Mouse (Mus musculus) frontal cortex, adult 2 months (tissue): ENCODE results near the gene Mia. TPM values are rescaled to one million over a fixed set of nuclear protein-coding genes. Genes with fewer than 3 reads are reported as not detected.
A peak's percentile ranks its signal among the peaks of the same experiment; 100 is the strongest.

Experiments used
- DNase-seq, 2 experiments: peaks; one replicate each; pipeline ENCODE4 v3.0.0; 2022; ENCODE audit warnings: low spot score in 1 of 2; ENCODE audit errors: extremely low spot score in 1 of 2
- polyA plus RNA-seq: library from polyadenylated mRNA; depleted of rRNA; stranded (reverse); fragments of >200 nt; gene quantifications from 2 replicates; pipeline ENCODE4 v1.2.3, GENCODE M21; 2012; rRNA removed

The Mia gene
- polyA plus RNA-seq, 1 experiment: 4.4 TPM

DNA sequence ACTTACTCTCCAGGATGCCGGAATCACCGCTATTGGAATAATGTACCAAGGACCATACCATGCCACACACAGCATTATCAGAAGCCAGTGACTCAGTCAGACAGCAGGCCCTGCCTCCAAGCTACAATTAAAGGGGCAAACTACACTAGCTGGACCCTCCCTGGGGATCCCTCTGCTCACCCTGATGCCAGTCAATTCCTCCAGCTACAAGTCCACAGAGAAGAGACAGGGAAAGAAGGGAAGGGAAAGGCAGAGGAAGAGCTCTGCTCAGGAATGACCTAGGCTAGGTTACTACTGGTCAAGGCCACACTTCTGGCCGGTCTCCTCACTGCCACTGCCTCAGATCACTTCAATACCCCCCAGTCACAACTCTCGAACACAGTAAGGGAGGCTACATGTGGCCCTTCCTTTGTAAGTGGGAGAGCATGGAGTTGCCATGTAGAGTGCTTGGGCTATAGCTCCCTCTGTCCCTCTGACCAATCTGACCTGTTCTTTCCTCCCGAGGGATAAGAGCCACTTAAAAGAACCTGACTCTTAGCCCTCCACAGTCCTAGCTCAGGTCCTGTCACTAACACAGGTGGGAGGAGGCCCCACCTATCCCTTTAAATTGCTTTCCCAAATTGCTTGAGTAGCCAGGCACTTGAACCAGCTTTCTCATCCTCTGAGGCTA lies 18.0 kb downstream of the Mia start:
- DNase-seq: no peak

DNA sequence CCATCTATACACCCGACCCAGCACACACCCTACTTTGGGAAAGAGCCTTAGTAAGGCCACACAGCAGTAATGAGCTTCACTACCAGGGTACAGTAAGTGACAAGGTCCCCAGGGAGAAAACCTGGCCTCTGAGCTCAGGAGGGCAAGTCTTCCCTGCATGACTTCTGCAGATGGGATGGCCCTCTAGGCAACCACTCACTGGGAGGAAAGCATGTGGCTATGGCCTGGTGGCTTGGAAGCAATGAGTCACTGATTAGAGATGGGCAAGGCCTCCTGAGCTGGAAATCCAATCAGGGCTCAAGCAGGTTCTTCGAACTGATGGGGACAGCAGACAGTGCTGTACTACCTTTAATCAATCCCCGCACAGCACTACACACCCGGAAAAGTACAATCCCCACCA lies 19.2 kb downstream of the Mia start:
- DNase-seq: no peak

DNA sequence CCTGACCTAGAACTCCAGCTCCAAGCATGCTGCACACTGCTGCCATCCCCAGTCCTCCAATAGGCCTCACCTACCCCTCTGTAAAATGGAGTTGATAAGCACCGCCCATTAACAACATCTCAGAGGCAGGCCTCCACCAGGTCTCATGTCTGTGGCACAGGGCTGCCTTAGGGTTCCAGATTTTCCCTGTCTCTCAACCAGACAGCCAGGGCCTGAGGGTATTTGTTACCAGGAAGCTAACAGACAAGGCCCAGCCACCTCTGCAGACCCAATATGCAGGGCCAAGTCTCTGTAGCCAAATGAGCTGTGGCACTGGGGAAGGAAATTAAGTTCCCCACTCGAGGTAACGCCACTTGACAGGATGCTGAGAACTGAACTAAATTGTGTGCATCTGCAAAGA lies 20.0 kb downstream of the Mia start:
- DNase-seq: no peak

DNA sequence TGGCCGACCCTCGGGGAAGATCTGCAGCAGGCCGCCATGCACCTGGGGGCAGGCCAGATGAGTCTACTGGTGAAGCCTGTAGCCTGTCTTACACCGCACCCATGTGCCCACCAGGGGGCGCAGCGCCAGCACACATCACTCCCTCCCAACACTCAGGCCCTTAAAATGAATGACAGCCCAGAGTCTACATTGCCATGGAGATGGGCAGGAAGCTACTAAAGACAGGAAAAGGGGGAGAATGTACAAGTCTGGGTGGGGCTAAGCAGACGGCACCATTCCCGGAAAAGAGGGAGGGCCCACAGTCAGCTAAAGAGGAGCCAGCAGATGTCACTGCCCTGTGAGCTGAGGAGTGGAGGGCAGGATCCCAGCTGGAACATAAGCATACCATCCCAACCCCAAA lies 21.1 kb downstream of the Mia start:
- peak; percentile 85 to 92 for DNase-seq

DNA sequence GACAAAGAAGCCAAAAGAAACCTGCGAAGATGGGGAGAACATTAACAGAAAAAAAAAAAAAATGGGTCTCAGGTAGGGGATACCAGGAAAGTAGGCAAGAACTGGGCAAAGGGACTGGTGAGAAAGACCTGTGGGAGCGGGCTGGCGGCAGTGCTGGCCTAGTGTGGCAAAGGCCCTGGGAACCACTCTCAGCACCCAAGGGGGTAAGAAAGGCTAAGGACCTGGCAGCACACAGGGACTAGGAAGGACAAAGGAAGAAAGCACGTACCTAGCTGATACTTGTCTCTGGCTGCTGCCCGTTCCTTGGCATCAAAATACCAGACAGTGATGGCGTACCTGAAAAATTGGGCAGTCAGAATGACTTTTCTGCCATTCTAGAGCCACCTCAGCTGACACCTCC lies 21.7 kb downstream of the Mia start:
- no peak for DNase-seq

DNA sequence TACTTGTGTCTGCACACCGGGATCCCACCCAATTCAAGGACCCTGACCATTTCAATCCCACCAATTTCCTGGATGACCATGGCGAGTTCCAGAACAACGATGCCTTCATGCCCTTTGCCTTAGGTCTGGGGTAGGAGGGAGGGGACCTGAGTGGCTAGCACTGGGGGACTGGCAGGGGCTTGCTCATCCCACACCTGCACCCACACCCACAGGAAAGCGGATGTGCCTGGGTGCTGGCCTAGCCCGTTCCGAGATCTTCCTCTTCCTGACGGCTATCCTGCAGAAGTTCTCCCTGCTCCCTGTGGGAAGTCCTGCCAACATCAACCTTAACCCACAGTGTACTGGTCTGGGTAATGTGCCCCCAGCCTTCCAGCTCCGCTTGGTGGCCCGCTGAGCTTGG lies 22.8 kb downstream of the Mia start:
- DNase-seq: no peak

DNA sequence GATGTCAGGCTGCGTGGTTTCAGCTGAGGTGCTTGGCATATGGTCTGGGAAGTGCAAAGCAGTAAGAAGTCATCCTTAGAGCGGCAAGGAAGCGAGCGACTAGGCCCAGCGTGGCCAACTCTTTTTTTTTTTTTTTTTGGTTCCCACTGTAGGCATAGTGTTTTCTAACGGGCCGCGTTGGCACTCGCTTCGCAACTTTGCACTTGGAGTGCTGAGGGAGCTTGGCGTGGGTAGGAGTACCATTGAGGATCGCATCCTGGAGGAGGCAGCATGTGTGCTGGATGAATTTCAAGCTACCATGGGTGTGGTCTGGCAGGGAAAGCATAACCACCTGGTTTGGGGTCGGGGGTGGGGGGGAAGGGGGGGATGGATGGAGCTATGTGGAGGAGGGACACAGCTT lies 25.0 kb downstream of the Mia start:
- peak in 1 of 2 experiments; percentile 80 for DNase-seq

DNA sequence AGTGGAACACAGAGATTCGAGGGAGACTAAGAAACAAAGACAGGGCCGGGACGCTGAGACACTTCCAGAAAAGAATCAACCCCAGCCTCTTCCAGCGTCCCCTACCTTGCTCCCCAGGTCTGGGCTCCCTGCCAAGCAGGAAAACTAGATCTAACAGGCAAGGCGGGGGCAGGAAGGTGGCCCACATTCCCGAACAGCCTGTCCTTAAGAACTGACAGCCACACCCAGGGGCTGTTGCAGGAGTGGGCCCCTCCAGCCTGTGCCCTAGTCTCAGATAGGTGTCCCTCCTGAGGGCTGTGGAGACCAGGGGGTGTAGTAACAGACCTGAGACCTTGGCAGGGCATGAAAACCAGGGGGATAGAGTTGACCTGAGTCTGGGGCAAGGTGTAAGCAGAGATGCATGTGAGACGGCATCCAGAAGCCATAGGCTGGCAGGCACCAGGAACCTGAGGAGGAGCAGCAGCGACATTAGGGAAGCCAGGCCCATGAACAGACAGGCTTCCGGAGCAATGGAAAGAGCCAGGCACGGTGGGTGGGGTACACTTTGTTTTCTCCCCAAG lies 27.7 kb downstream of the Mia start, which contains the start of gene Cyp2t4:
Cyp2t4 (plus strand) TSS at position 510 of the 560 bp plus-strand sequence.
- no peak for DNase-seq

DNA sequence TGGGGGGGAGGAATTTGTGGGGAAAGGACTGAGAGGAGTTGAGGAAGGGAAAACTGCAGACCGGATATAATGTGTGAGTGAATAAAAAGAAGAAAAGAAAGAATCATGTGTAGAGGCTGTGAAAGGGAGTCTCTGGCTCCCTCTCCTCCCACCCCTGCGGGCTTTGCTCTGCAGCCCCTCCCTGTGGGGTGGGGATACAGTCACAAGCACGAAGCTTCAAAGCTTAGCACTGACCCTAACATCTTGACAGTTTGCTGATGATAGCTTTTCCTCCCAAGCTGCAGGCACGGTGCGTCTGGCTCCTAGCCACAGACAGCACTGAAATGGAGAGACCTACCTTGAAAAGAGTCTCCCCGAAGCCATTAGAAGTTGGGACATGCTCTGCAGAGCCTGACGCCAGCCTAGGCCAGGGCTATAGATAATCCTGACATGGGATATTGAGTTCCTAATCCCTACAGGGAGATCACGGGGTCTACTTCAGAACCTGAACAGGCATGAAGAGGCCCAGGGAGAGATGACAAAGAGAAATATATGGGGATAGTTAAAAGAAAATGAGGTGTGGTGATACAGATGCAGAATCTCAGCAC lies 44.5 kb downstream of the Mia start:
- DNase-seq: no peak

DNA sequence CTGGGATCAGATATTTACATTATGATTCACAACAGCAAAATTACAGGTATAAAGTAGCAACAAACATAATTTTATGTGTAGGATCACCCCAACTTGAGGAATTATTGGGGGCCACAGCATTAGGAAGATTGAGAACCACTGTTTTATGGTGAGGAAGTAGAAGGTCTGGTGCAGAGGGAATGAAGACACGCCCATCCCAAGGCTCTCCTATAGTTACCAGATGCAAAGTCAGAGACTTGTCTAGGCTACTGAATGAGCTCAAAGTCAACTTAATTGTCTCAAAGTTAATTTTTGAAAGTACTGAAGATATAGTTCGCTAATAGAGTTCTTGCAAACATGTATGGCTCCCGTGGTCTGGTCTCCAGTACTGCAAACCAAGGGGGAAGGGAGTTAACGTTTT lies 47.2 kb downstream of the Mia start:
- DNase-seq: no peak

DNA sequence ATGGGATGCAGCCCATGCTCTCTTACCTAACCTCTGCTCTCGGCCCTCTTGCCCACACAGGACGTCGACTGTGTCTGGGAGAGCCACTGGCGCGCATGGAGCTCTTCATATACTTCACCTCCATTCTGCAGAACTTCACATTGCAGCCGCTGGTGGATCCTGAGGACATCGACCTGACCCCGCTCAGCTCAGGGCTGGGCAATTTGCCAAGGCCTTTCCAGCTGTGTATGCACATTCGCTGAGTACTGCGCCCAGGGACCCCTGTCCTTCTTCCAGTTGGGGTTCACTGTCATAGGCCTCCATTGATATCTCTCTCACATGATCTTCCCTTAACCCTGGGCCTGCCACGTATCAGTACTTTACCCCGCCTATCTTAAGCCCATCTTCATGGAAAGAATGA lies 47.8 kb downstream of the Mia start:
- no peak for DNase-seq

DNA sequence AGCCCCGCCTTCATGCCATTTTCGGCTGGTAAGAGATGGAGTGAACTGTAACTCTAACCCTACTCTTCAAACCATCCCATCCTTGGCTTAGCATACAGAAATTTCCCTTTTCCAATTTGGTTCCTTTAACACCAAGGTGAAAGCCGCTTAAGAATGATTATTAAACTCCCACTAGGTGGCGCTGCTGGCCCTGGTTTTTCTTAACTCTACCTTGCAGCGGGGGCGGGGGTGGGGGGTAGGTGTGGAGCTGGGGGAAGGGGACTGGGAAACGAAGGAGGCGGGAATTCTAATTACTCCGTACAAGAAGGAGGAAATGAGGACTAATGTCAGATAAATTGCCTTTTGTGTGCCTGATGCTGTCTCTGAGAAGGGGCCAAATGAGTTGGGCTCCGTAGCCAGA lies 48.4 kb downstream of the Mia start:
- DNase-seq: peak in 1 of 2 experiments; percentile 81

DNA sequence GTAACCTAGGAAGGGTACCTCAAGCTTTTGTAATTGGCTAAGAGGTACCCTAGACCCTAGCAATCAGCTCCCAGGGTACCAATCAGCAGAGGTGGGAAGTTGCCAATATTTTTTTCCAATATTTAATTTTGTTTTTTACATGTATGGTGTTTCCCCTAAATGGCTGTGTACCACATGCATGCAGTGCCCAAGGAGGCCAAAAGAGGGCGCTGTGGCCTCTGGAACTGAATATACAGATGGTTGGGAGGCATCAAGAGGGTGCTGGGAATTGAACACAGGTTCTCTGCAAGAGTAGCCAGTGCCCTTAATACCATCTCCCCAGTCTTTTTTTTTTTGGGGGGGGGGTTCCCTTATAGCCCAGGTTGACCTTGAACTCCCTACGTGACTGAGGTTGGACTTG lies 49.6 kb downstream of the Mia start:
- DNase-seq: no peak

DNA sequence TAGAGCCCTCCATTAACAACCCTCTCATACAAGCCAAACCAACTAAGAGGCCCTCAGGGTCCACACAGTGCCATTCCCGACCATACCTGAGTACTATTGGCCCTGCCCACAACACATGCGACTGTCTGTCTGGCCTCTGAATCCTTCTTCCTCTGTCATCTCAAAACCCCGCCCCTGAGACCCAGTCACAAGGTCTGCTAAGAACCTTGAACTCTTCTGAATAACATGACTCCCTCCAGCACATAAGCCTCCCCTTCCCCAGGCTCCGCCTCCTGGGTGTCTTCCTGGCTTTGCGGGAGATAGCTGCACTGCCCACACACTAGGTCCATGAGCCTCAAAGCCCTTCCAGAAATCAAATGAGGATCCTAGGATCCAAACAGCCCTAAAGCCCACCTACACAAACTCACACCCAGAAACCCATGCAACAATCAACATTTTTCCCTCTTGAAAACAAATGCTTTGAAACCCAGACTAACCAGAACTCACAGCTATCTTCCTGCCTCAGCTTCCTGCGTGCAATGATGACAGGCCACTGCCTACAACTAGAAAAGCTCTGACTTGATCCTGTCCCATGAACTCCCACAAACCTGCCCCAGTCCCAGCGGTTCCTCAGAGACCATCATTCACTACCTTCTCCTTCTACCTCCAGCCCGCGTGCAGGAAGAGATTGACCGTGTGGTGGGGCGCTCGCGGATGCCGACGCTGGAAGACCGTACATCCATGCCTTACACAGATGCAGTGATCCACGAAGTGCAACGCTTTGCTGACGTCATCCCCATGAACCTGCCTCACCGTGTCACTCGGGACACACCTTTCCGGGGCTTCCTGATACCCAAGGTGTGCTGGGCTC lies 50.2 kb downstream of the Mia start:
- DNase-seq: no peak

DNA sequence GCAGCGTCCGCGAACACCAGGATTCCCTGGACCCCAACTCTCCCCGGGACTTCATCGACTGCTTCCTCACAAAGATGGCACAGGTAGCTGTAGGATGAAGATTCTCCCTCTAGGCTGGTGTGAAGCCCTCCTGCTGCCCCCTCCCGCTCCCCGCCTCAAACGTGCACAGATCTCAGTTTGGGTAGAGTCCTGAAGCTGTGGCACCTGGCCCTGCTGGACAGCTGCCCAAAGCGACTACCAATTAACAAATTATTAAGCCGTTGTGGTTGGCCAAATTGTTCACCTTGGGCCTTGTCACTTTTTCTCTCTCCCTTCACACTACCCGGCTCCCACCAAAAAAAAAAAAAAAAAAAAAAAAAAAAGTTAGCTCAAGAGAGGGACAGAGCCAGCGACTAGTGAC lies 51.1 kb downstream of the Mia start:
- no peak for DNase-seq

Other genes starting within 250 kb of the Mia start
- gene Cyp2a22, start 241.8 kb downstream of the Mia start, polyA plus RNA-seq: not detected in 2 replicates
- not detected in 2 replicates for gene Cyp2a12, start 152.1 kb downstream of the Mia start, polyA plus RNA-seq
- 1.2 and 3.7 TPM in 2 replicates for gene Cyp2f2, start 61.2 kb downstream of the Mia start, polyA plus RNA-seq
- gene Cyp2t4, start 27.4 kb downstream of the Mia start, polyA plus RNA-seq: not detected in 2 replicates
- 96.1 and 102 TPM in 2 replicates for gene Egln2, start 14.4 kb downstream of the Mia start, polyA plus RNA-seq
- gene Rab4b, start 2.3 kb downstream of the Mia start, polyA plus RNA-seq: 124 and 128 TPM in 2 replicates
- 0.18 and 0.29 TPM in 2 replicates for gene Gm21983, start 71 bp downstream of the Mia start, polyA plus RNA-seq
- gene BC024978, start 14.6 kb upstream of the Mia start, polyA plus RNA-seq: 17.5 and 17.7 TPM in 2 replicates
- 190 and 196 TPM in 2 replicates for gene Snrpa, start 15.1 kb upstream of the Mia start, polyA plus RNA-seq
- 5.2 and 6.7 TPM in 2 replicates for gene Itpkc, start 47.5 kb upstream of the Mia start, polyA plus RNA-seq
- 39.1 and 40.5 TPM in 2 replicates for gene Coq8b, start 51.9 kb upstream of the Mia start, polyA plus RNA-seq
- 95.1 and 100 TPM in 2 replicates for gene Numbl, start 77.3 kb upstream of the Mia start, polyA plus RNA-seq
- gene Ltbp4, start 156.5 kb upstream of the Mia start, polyA plus RNA-seq: 68.8 and 69.8 TPM in 2 replicates
- 58.4 and 62.8 TPM in 2 replicates for gene Shkbp1, start 174.9 kb upstream of the Mia start, polyA plus RNA-seq
- gene Gm20479, start 176.3 kb upstream of the Mia start, polyA plus RNA-seq: 0.25 TPM in 1 of 2 replicates, not detected in the other